Mouse (Mus musculus): Measurements from ENCODE around the gene Tecr. TPM values are rescaled to one million over a fixed set of nuclear protein-coding genes. Genes with fewer than 3 reads are reported as not detected.

Tecr gene
- total and polyA plus RNA-seq, 2 experiments from 2014 or later, result 327 to 380 TPM

DNA sequence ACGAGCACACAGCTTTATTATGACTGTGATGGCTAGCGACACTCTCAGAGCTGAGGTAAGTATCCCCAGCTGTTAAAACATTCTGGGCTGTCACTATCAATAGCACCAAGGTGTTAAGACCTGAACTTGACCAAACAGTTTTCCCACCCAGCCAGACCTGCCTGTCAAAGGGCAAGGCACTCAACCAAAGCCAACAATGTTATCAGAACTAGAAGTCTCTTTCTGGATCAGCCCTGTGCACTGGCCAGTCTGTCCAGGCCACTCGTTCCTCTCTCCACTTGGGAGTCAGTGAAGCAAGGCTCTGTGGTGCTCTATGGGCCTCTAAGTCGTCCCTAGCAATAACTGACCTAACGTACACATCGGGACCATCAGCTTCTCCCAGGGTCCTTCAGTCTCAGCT, 20.1 kb downstream of the Tecr start:
- H3K4me1 ChIP-seq (ENCODE audit: control insufficient read depth, insufficient read depth), result peaks cover 4% of the 10 kb centered on the region; the same call in 1 of the 2 replicates
- H3K36me3 ChIP-seq (replicated peaks; ENCODE audit: control insufficient read depth, insufficient read depth, low read length), result peaks cover 33% of the 10 kb centered on the region
- no peak overlapping the region for H3K27ac ChIP-seq (ENCODE audit: low read depth)
- TF ChIP-seq EP300 (IDR thresholded peaks at IDR 0.05; ENCODE audit: low read depth), result no peak
- no peak for TF ChIP-seq CTCF (IDR thresholded peaks at IDR 0.05; ENCODE audit: low read depth)
- H3K27me3 ChIP-seq (ENCODE audit: control insufficient read depth, insufficient read depth, low read length), result no peaks in the 10 kb centered on the region
- no peak overlapping the region for H3K4me2 ChIP-seq (ENCODE audit: low read depth, low read length)
- 58% methylated on average over 6 of the region's 6 CpGs for WGBS
- ATAC-seq (ENCODE audit: insufficient read depth, low read depth) (no peak), DNase-seq (ENCODE audit: low spot score) (no peak)
- H3K9ac ChIP-seq (replicated peaks; ENCODE audit: low read depth, low read length), result no peak overlapping the region
- H3K9me3 ChIP-seq (replicated peaks; ENCODE audit: control insufficient read depth, low read length), result no peaks in the 10 kb centered on the region
- H3K4me3 ChIP-seq (ENCODE audit: low read depth, low read length), result no peak overlapping the region

DNA sequence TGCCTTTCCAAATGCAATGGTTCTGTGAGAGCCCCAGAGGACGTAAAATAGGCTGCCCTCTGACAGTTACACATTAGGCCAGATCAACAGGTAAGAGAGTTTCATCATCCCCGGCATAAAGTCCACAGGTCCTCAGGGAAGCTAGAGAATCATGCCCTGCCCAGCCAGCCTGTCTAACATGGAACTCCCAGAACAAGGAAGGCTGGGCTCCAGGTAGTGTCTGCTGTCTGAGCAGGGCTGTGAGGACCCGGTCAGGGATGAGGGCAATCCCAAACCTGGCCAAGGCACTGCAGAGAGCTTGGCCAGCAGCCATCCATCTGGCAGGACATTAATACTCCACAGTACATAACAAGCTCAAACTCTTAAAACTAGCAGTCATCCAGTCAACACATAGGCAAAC, 22.4 kb downstream of the Tecr start:
- Histone ChIP-seq H3K9ac (replicated peaks; ENCODE audit: low read depth, low read length) (no peak overlapping the region), H3K4me3 (ENCODE audit: low read depth, low read length) (no peak overlapping the region), H3K27me3 (ENCODE audit: control insufficient read depth, insufficient read depth, low read length) (no peaks in the 10 kb centered on the region), H3K4me2 (ENCODE audit: low read depth, low read length) (no peak overlapping the region), H3K4me1 (ENCODE audit: control insufficient read depth, insufficient read depth) (0 out of 2 replicates have a peak, but pooled peaks cover 9% of the 10 kb centered on the region), H3K27ac (ENCODE audit: low read depth) (no peak overlapping the region), H3K36me3 (replicated peaks; ENCODE audit: control insufficient read depth, insufficient read depth, low read length) (peaks cover 33% of the 10 kb centered on the region), H3K9me3 (replicated peaks; ENCODE audit: control insufficient read depth, low read length) (no peaks in the 10 kb centered on the region)
- TF ChIP-seq CTCF (IDR thresholded peaks at IDR 0.05; ENCODE audit: low read depth) (no peak), EP300 (IDR thresholded peaks at IDR 0.05; ENCODE audit: low read depth) (no peak)
- WGBS, result 52% methylated on average over 3 of the region's 3 CpGs
- ATAC-seq (ENCODE audit: insufficient read depth, low read depth), result no peak
- no peak for DNase-seq (ENCODE audit: low spot score)

GRCm38 (mm10) chr8:83584771-83585170, 23.0 kb downstream of the Tecr start:
- Histone ChIP-seq H3K4me1 (ENCODE audit: control insufficient read depth, insufficient read depth) (0 out of 2 replicates have a peak, but pooled peaks cover 9% of the 10 kb centered on the region), H3K27ac (ENCODE audit: low read depth) (no peak overlapping the region), H3K36me3 (replicated peaks; ENCODE audit: control insufficient read depth, insufficient read depth, low read length) (peaks cover 29% of the 10 kb centered on the region), H3K9ac (replicated peaks; ENCODE audit: low read depth, low read length) (no peak overlapping the region), H3K4me2 (ENCODE audit: low read depth, low read length) (no peak overlapping the region), H3K27me3 (ENCODE audit: control insufficient read depth, insufficient read depth, low read length) (no peaks in the 10 kb centered on the region), H3K4me3 (ENCODE audit: low read depth, low read length) (no peak overlapping the region), H3K9me3 (replicated peaks; ENCODE audit: control insufficient read depth, low read length) (no peaks in the 10 kb centered on the region)
- no peak for TF ChIP-seq CTCF (IDR thresholded peaks at IDR 0.05; ENCODE audit: low read depth)
- DNase-seq (ENCODE audit: low spot score), result no peak
- ATAC-seq (ENCODE audit: insufficient read depth, low read depth), result no peak
- 79% methylated on average over 1 of the region's 1 CpGs for WGBS

GRCm38 (mm10) chr8:83583236-83583635, 24.5 kb downstream of the Tecr start:
- H3K36me3 ChIP-seq (replicated peaks; ENCODE audit: control insufficient read depth, insufficient read depth, low read length), result peaks cover 25% of the 10 kb centered on the region
- WGBS, result 88% methylated on average over 15 of the region's 15 CpGs
- DNase-seq (ENCODE audit: low spot score) (no peak), ATAC-seq (ENCODE audit: insufficient read depth, low read depth) (no peak)
- no peak overlapping the region for H3K9ac ChIP-seq (replicated peaks; ENCODE audit: low read depth, low read length)
- no peaks in the 10 kb centered on the region for H3K27me3 ChIP-seq (ENCODE audit: control insufficient read depth, insufficient read depth, low read length)
- H3K4me2 ChIP-seq (ENCODE audit: low read depth, low read length), result no peak overlapping the region
- peaks cover 22% of the 10 kb centered on the region for H3K4me1 ChIP-seq (ENCODE audit: control insufficient read depth, insufficient read depth)
- no peak overlapping the region for H3K4me3 ChIP-seq (ENCODE audit: low read depth, low read length)
- no peak for TF ChIP-seq EP300 (IDR thresholded peaks at IDR 0.05; ENCODE audit: low read depth)
- no peak for TF ChIP-seq CTCF (IDR thresholded peaks at IDR 0.05; ENCODE audit: low read depth)
- no peaks in the 10 kb centered on the region for H3K9me3 ChIP-seq (replicated peaks; ENCODE audit: control insufficient read depth, low read length)
- no peak overlapping the region for H3K27ac ChIP-seq (ENCODE audit: low read depth)

GRCm38 (mm10) chr8:83582226-83582625, 25.5 kb downstream of the Tecr start:
- no peak for ATAC-seq (ENCODE audit: insufficient read depth, low read depth)
- no peak overlapping the region for H3K27ac ChIP-seq (ENCODE audit: low read depth)
- TF ChIP-seq EP300 (IDR thresholded peaks at IDR 0.05; ENCODE audit: low read depth) (no peak), CTCF (IDR thresholded peaks at IDR 0.05; ENCODE audit: low read depth) (no peak)
- 73% methylated on average over 8 of the region's 8 CpGs for WGBS
- H3K9me3 ChIP-seq (replicated peaks; ENCODE audit: control insufficient read depth, low read length), result no peaks in the 10 kb centered on the region
- no peaks in the 10 kb centered on the region for H3K27me3 ChIP-seq (ENCODE audit: control insufficient read depth, insufficient read depth, low read length)
- H3K4me2 ChIP-seq (ENCODE audit: low read depth, low read length), result no peak overlapping the region
- DNase-seq (ENCODE audit: low spot score), result no peak
- H3K4me1 ChIP-seq (ENCODE audit: control insufficient read depth, insufficient read depth), result peaks cover 28% of the 10 kb centered on the region
- no peak overlapping the region for H3K9ac ChIP-seq (replicated peaks; ENCODE audit: low read depth, low read length)
- peaks cover 25% of the 10 kb centered on the region for H3K36me3 ChIP-seq (replicated peaks; ENCODE audit: control insufficient read depth, insufficient read depth, low read length)
- H3K4me3 ChIP-seq (ENCODE audit: low read depth, low read length), result no peak overlapping the region

DNA sequence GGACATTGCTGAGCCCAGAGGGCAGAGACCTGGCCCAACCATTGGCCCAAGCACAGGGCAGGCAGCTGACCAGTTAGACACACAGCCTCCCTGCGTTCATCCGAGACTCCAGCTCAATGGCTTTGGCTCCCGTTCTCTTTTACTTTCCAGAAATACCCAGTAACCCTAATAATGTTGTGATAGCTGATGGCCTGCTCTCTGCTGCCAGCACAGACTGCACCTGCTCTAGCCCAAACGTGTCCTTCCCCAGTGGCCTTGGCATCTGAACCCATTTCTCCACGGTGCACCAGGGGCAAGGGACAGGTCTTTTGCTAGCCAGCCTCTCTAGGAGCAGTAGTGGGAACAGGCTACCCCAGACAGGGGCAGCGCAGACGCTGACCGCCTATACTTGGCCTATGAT, 26.9 kb downstream of the Tecr start:
- Histone ChIP-seq H3K4me1 (ENCODE audit: control insufficient read depth, insufficient read depth) (peaks cover 42% of the 10 kb centered on the region), H3K9ac (replicated peaks; ENCODE audit: low read depth, low read length) (0 out of 2 replicates have a peak overlapping the region, but pooled peaks have one; percentile 3), H3K27me3 (ENCODE audit: control insufficient read depth, insufficient read depth, low read length) (no peaks in the 10 kb centered on the region), H3K9me3 (replicated peaks; ENCODE audit: control insufficient read depth, low read length) (no peaks in the 10 kb centered on the region), H3K4me2 (ENCODE audit: low read depth, low read length) (no peak overlapping the region), H3K4me3 (ENCODE audit: low read depth, low read length) (no peak overlapping the region), H3K27ac (ENCODE audit: low read depth) (peak overlapping the region; percentile 36), H3K36me3 (replicated peaks; ENCODE audit: control insufficient read depth, insufficient read depth, low read length) (peaks cover 25% of the 10 kb centered on the region)
- 56% methylated on average over 8 of the region's 8 CpGs for WGBS
- TF ChIP-seq EP300 (IDR thresholded peaks at IDR 0.05; ENCODE audit: low read depth), result no peak
- no peak for TF ChIP-seq CTCF (IDR thresholded peaks at IDR 0.05; ENCODE audit: low read depth)
- ATAC-seq (ENCODE audit: insufficient read depth, low read depth) (no peak), DNase-seq (ENCODE audit: low spot score) (no peak)

Measured in heart, postnatal 0 days (tissue).